Mouse (Mus musculus): ENCODE data around the gene Timm10.

Gene Timm10

DNA sequence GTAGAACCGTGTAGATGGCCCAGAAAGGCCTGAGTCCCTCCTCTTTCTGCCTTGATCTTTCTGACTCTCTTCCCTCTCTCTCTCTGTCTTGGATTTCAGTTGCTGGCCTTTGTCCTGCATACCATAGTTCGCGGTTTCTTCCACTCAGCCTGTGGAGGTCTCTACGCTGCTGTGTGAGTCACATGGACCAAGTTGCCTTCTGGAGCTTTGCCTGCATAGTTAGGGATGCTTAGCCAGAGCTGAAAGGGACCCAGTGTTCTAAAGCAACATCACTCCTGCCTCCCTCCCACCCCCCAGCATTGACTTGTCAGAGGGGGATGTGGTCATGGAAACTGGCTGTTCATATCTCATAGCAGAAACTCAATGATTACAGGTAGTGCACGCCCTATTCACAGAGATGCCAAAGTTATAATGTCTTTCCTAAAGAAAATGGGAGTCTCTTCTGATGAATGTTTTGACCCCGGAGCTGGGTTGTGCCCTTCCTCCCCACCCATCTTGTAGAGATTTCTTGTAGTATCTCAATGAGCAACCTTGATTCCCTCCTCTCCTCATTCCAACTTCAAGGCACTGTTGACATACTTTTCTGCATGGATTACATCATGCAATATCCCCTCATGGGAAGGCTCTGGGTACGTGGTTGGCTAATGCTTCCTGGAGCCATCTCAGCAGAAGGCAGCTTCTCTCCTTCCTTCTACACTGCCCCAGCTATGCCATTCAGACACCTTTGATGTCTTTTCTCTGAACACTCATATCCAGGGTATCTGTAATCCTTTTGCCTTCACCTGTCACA lies 33.4 kb downstream of the Timm10 start:
- DNase-seq (ENCODE audit: low spot score) = no peak

- no peak for DNase-seq (ENCODE audit: low spot score)
These were observed 34.6 kb downstream of the Timm10 start for GRCm38 (mm10) chr2:84861430-84861829.

DNA sequence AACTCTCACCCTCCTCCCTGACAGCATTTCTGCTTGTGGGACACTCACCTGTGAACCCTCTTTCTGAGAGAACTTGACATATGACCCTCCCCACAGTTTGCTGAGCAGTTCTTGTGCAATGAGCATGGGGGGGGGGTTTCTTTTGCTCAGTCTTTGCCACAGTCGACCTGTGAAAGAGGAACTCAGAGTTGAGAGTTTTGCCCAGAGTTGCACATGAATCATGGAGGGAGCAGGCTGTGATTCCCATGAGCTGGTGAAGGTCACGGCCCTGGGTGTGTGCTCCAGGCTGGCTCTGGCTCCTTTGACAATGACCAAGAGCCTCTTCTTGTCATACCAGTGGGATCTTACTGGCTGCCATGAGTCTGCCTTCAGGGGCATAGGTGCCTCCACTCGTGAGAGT lies 35.4 kb downstream of the Timm10 start:
- DNase-seq (ENCODE audit: low spot score) = no peak

- peak; percentile 78 for DNase-seq (ENCODE audit: low spot score)
These were observed 39.1 kb downstream of the Timm10 start for GRCm38 (mm10) chr2:84865616-84866571.

GRCm38 (mm10) chr2:84868521-84868943 lies 41.7 kb downstream of the Timm10 start:
- peak; percentile 78 for DNase-seq (ENCODE audit: low spot score)

DNA sequence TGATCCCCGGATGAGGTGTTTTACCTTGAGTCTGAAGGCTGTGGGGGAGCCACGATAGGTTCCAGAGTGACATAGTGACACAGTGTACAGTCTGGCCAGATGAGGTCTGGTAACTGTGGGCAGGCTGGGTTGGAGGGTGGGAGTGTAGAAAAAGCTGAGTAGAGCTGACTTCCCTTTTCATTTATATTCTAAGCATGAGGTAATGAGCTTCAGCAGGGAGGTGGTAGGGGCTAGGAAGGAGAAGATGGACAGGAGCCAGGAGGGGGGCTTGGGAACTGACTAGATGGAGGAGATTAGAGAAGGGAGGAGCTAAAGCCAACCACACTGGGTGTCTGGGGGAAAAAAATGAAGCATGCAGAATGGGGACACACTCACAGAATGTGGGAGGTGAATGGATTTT lies 42.2 kb downstream of the Timm10 start:
- no peak for DNase-seq (ENCODE audit: low spot score)

DNA sequence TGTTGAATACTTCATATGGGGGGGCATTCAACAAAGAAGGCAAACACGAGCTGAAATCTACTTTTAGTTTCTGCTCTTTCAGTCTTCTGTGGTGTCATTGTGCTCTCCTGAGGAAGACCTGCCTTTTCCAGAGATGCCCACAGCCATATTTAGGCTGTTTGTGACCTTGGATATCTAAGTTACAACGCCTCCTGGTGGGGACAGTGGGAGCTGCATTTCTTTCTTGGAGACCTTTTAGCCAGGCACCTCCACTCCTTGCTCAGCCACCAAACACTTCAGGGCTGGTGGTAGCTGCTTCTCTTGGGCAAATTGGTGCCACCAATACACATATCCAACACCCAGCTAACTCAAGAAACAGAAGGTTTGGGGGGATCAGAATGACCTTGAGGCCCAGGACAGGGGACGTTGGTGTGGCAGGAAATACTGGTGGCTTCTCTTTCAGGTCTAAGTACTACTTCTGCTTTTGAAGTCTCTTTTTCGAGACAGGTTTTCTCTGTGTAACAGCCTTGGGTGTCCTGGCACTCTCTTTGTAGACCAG lies 43.9 kb downstream of the Timm10 start:
- DNase-seq (ENCODE audit: low spot score) = peak; percentile 62

DNA sequence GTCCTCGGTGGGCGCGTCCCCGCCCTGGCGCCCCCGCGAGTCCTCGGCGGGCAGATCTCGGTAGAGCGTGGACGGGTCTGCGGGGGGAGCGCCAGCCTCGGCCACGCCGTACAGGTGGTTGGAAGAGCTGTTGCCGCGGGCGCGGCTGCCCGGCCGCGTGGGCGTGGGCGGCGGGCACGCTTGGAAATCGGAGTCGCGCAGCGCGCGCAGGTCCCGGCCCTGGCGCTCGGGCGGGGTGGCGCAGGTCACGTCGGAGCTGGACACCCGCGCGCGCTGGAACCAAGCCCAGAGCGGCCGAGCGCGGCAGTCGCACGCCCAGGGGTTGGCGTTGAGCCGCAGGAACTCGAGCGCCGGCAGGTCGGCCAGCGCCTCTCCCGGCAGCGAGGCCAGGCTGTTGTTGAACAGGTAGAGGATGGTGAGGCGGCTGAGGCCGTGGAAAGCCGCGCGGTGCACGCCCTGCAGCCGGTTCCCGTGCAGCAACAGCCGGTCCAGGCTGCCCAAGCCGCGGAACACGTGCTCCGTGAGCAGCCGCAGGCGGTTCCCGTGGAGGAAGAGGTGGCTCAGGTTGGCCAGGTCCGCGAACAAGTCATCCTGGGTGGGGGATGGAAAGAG lies 45.4 kb downstream of the Timm10 start:
- peak; percentile 42 for DNase-seq (ENCODE audit: low spot score)

DNA sequence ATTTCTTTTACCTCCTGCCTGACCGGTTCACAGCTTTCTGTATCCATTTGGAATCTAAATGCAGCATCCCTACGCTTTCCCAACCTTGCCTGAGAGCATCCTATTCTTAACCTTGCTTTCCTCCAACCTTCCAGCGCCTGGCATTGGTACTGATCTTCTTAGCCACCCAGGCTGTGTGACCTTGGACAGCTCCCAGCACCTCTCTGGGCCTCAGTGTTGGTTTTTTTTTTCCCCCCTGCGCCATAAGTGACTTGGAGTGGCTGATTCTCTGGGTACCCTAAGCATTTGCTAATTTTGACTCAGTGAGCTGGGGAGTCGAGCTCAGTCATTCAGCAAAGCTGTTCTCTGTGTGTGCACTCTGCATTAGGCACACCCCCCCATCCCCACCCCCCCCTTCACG lies 49.0 kb downstream of the Timm10 start:
- no peak for DNase-seq (ENCODE audit: low spot score)
